In genomic region chr3:149247626-149247987, GRCm38 (mm10) we compare ENCODE assay signal across 18 mouse cellular contexts.
DNase-seq lines count a peak whose midpoint lies in the region; ATAC-seq and TF ChIP-seq lines count a peak whose summit lies in the region.
"Had no signal": no experiment of that assay in that cellular context is flagged by ENCODE, and none has a peak within 500 bp of the region (broad histone marks: within the 10 kb centered on the region; RNA-seq: fewer than 3 reads in every experiment).

No protein-coding gene starts in this region.

- no peaks in the 10 kb centered on the region for H3K27me3 ChIP-seq in neural tube, embryonic 12.5 days (replicated peaks)
- H3K27me3 ChIP-seq in limb, embryonic 14.5 days (ENCODE audit: control insufficient read depth, insufficient read depth, low read length) = no peaks in the 10 kb centered on the region
- H3K27me3 ChIP-seq: liver, embryonic 12.5 days had no signal

- 41% methylated on average over 6 of the region's 6 CpGs for WGBS in neural tube, embryonic 12.5 days
- WGBS in limb, embryonic 14.5 days = 47% methylated on average over 6 of the region's 6 CpGs

- no peak overlapping the region for H3K9ac ChIP-seq in neural tube, embryonic 12.5 days
- no peak overlapping the region for H3K9ac ChIP-seq in limb, embryonic 14.5 days (ENCODE audit: low read depth, low read length, severe bottlenecking)
- H3K9ac ChIP-seq: liver, embryonic 12.5 days; midbrain, embryonic 12.5 days had no signal

- H3K4me1 ChIP-seq in neural tube, embryonic 12.5 days = peaks cover 5% of the 10 kb centered on the region
- peaks cover 6% of the 10 kb centered on the region; the same call in 1 of the 2 replicates for H3K4me1 ChIP-seq in limb, embryonic 14.5 days (ENCODE audit: control insufficient read depth, insufficient read depth, low read length)
- H3K4me1 ChIP-seq: liver, embryonic 12.5 days had no signal

- TF ChIP-seq POLR2A in limb, embryonic 14.5 days (IDR thresholded peaks at IDR 0.05; ENCODE audit: borderline replicate concordance, extremely low read depth, insufficient read depth, insufficient read length) = no peak

- no peaks in the 10 kb centered on the region for H3K36me3 ChIP-seq in neural tube, embryonic 12.5 days
- no peaks in the 10 kb centered on the region for H3K36me3 ChIP-seq in limb, embryonic 14.5 days (ENCODE audit: control insufficient read depth, insufficient read depth, low read length)
- H3K36me3 ChIP-seq: liver, embryonic 12.5 days; midbrain, embryonic 12.5 days had no signal

- H3K4me3 ChIP-seq in neural tube, embryonic 12.5 days = no peak overlapping the region
- no peak overlapping the region for H3K4me3 ChIP-seq in limb, embryonic 14.5 days (replicated peaks; ENCODE audit: low read length)
- H3K4me3 ChIP-seq: erythroblast, embryonic 14.5 days; gastrocnemius, adult 2 months; liver, embryonic 12.5 days; midbrain, embryonic 12.5 days had no signal

- no peaks in the 10 kb centered on the region for H3K9me3 ChIP-seq in neural tube, embryonic 12.5 days
- no peaks in the 10 kb centered on the region for H3K9me3 ChIP-seq in limb, embryonic 14.5 days (ENCODE audit: control insufficient read depth, low read length)
- H3K9me3 ChIP-seq: liver, embryonic 12.5 days; midbrain, embryonic 12.5 days had no signal

- H3K4me2 ChIP-seq in neural tube, embryonic 12.5 days (replicated peaks) = peak overlapping the region; percentile 22; the same call in 1 of the 2 replicates
- 0 out of 2 replicates have a peak overlapping the region, but pooled peaks have one; percentile 17 for H3K4me2 ChIP-seq in limb, embryonic 14.5 days (replicated peaks; ENCODE audit: low read depth, low read length, severe bottlenecking)
- H3K4me2 ChIP-seq: liver, embryonic 12.5 days; midbrain, embryonic 12.5 days had no signal

- intact Hi-C loops in heart, postnatal 36 days (cut with DNase I) = no loop called here

- peak; percentile 12 for DNase-seq in heart, adult 11 months
- DNase-seq in heart, postnatal 36 days = no peak
- DNase-seq in neural tube, embryonic 10.5 days (ENCODE audit: extremely low spot score, low spot score) = no peak
- DNase-seq in limb, embryonic 14.5 days (ENCODE audit: low spot score) = no peak
- no peak for DNase-seq in right cerebral cortex, adult 2 months (ENCODE audit: low spot score in 2 of 2)
- DNase-seq in layer of hippocampus, adult 18-20 months (ENCODE audit: low spot score in 2 of 2) = no peak
- DNase-seq: adrenal gland, postnatal 25 days; cerebellum, adult 9-10 months; gastrocnemius, adult 2 months; lung, postnatal 14 days; thymus, postnatal 25 days had no signal

- no peak overlapping the region for H3K27ac ChIP-seq in neural tube, embryonic 12.5 days
- no peak overlapping the region for H3K27ac ChIP-seq in limb, embryonic 14.5 days (replicated peaks; ENCODE audit: low read depth, low read length)
- H3K27ac ChIP-seq: gastrocnemius, adult 2 months; kidney, postnatal 0 days; liver, embryonic 12.5 days; midbrain, embryonic 12.5 days had no signal

- ATAC-seq in neural tube, embryonic 12.5 days (ENCODE audit: low FRiP score, low read depth) = peak; percentile 57; the same call in 1 of the 2 replicates
- no peak for ATAC-seq in limb, embryonic 14.5 days (ENCODE audit: low FRiP score, low read depth)
- ATAC-seq: activated CD4-positive, CD25-positive, alpha-beta regulatory T cell, adult 4 months; intestine, embryonic 16.5 days; liver, embryonic 12.5 days had no signal
